ENCODE assay signal across 15 mouse cellular contexts in the genomic region with DNA sequence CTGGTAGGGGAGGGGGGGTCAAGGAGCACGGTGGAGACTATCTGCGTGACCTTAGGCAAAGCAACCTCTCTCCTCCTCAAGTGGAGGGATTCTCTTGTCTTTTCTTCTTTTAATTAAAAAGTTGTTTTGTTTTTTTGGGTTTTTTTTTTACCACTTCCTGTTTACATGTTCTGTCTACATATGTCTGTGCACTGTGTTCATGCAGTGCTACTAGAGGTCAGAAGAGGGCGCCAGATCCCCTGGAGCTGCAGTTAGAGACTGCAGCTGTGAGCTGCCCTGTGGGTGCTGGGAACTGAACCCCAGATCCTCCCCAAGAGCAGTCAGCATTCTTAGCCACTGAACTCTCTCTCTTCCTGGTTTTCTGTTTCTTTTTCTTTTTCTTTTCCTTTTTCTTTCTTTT. TPM values are rescaled to one million over a fixed set of nuclear protein-coding genes. Genes with fewer than 3 reads are reported as not detected.
DNase-seq lines count a peak whose midpoint lies in the region; ATAC-seq and TF ChIP-seq lines count a peak whose summit lies in the region.
"Had no signal": no experiment of that assay in that cellular context is flagged by ENCODE, and none has a peak within 500 bp of the region (broad histone marks: within the 10 kb centered on the region; RNA-seq: fewer than 3 reads in every experiment).

No protein-coding gene starts in this region.

- H3K9me3 ChIP-seq in forebrain, embryonic 16.5 days (ENCODE audit: control insufficient read depth, low read length): peaks cover 5% of the 10 kb centered on the region
- H3K9me3 ChIP-seq: heart, embryonic 13.5 days; hindbrain, embryonic 12.5 days; kidney, embryonic 15.5 days had no signal

- no peak for TF ChIP-seq POLR2A in spleen, adult 2 months (IDR thresholded peaks at IDR 0.05; ENCODE audit: low read depth, low read length)
- no peak for TF ChIP-seq POLR2A in brain, embryonic 14.5 days (IDR thresholded peaks at IDR 0.05; ENCODE audit: borderline replicate concordance, extremely low read depth, insufficient read depth, insufficient read length, poor library complexity, severe bottlenecking)

- no peaks in the 10 kb centered on the region for H3K27me3 ChIP-seq in spleen, adult 2 months (ENCODE audit: control insufficient read depth, insufficient read depth, low read length)
- no peaks in the 10 kb centered on the region for H3K27me3 ChIP-seq in forebrain, embryonic 16.5 days (replicated peaks; ENCODE audit: control insufficient read depth, insufficient read depth, low read length)
- H3K27me3 ChIP-seq: kidney, embryonic 15.5 days had no signal

- H3K27ac ChIP-seq in gastrocnemius, adult 2 months: no peak overlapping the region
- no peak overlapping the region for H3K27ac ChIP-seq in spleen, adult 2 months (ENCODE audit: insufficient read depth, low read length)
- H3K27ac ChIP-seq in forebrain, embryonic 16.5 days (ENCODE audit: low read length): no peak overlapping the region
- H3K27ac ChIP-seq: heart, embryonic 13.5 days; hindbrain, embryonic 12.5 days; kidney, embryonic 15.5 days; limb, embryonic 13.5 days had no signal

- WGBS in spleen, adult 2 months: 80% methylated on average over 3 of the region's 3 CpGs
- 79% methylated on average over 3 of the region's 3 CpGs for WGBS in forebrain, embryonic 16.5 days

- H3K4me2 ChIP-seq in forebrain, embryonic 16.5 days (ENCODE audit: low read length): no peak overlapping the region
- H3K4me2 ChIP-seq: heart, embryonic 13.5 days; hindbrain, embryonic 12.5 days; kidney, embryonic 15.5 days; limb, embryonic 13.5 days had no signal

- no peak for ATAC-seq in forebrain, embryonic 16.5 days

- no peak overlapping the region for H3K4me3 ChIP-seq in gastrocnemius, adult 2 months
- H3K4me3 ChIP-seq in spleen, adult 2 months (ENCODE audit: extremely low read depth, insufficient read depth, insufficient read length): no peak overlapping the region
- no peak overlapping the region for H3K4me3 ChIP-seq in forebrain, embryonic 16.5 days (replicated peaks; ENCODE audit: low read length)
- H3K4me3 ChIP-seq: heart, embryonic 13.5 days; hindbrain, embryonic 12.5 days; kidney, embryonic 15.5 days; limb, embryonic 13.5 days had no signal

- no peak overlapping the region for H3K9ac ChIP-seq in forebrain, embryonic 16.5 days (replicated peaks; ENCODE audit: low read depth, low read length)
- H3K9ac ChIP-seq: heart, embryonic 13.5 days; hindbrain, embryonic 12.5 days; kidney, embryonic 15.5 days; limb, embryonic 13.5 days had no signal

- TF ChIP-seq CTCF in gastrocnemius, adult 2 months (IDR thresholded peaks at IDR 0.05): peak; percentile 29; the same call in 1 of the 2 replicates
- TF ChIP-seq CTCF in spleen, adult 2 months (IDR thresholded peaks at IDR 0.05; ENCODE audit: extremely low read depth, insufficient read depth, insufficient read length, insufficient replicate concordance): peak; percentile 11; the same call in 1 of the 2 replicates
- TF ChIP-seq CTCF in brain, embryonic 14.5 days (IDR thresholded peaks at IDR 0.05; ENCODE audit: borderline replicate concordance, extremely low read depth, insufficient read depth, insufficient read length): peak; percentile 12; the same call in 1 of the 2 replicates

- no peaks in the 10 kb centered on the region for H3K4me1 ChIP-seq in spleen, adult 2 months (ENCODE audit: control insufficient read depth, insufficient read depth, insufficient read length)
- H3K4me1 ChIP-seq in forebrain, embryonic 16.5 days (replicated peaks; ENCODE audit: control insufficient read depth, insufficient read depth, low read length): no peaks in the 10 kb centered on the region
- H3K4me1 ChIP-seq: heart, embryonic 13.5 days; hindbrain, embryonic 12.5 days; kidney, embryonic 15.5 days; limb, embryonic 13.5 days had no signal

- no peaks in the 10 kb centered on the region for H3K36me3 ChIP-seq in spleen, adult 2 months (ENCODE audit: control insufficient read depth, insufficient read depth, low read length)
- no peaks in the 10 kb centered on the region; the same call in 1 of the 2 replicates for H3K36me3 ChIP-seq in forebrain, embryonic 16.5 days (ENCODE audit: control insufficient read depth, insufficient read depth)
- H3K36me3 ChIP-seq: heart, embryonic 13.5 days; hindbrain, embryonic 12.5 days; kidney, embryonic 15.5 days; limb, embryonic 13.5 days had no signal

- DNase-seq in gastrocnemius, adult 2 months: no peak
- DNase-seq in gastrocnemius, postnatal 36 days: no peak
- DNase-seq in spleen, adult 2 months (ENCODE audit: low read depth in 1 of 2, low spot score in 2 of 2): no peak
- DNase-seq in spleen, postnatal 14 days (ENCODE audit: low spot score in 2 of 2): no peak
- DNase-seq in brain, embryonic 14.5 days (ENCODE audit: low read depth): no peak
- no peak for DNase-seq in frontal cortex, postnatal 10 days (ENCODE audit: low spot score in 2 of 2)
- DNase-seq in c-Kit-positive CD71-positive TER-119-positive erythroid progenitor cells, embryonic 14.5 days (ENCODE audit: low spot score): no peak
- DNase-seq: layer of hippocampus, postnatal 36 days; thymus, adult 18-20 months had no signal

- intact Hi-C loops in gastrocnemius, adult 2 months (cut with DNase I): no loop called here
- intact Hi-C loops in gastrocnemius, postnatal 36 days (cut with DNase I): no loop called here

RNA-seq across cellular contexts. Expression of a gene that starts 28.4 kb away (rescaled TPM):
- under 1 TPM in 1 of 2 experiments, not detected in 1; 0.03 TPM for total RNA-seq in gastrocnemius, adult 2 months (2021)
- under 1 TPM in 1 of 2 experiments, not detected in 1; 0.03 TPM for total RNA-seq in gastrocnemius, postnatal 36 days (2021)
- polyA plus RNA-seq in spleen, adult 2 months (2012; rRNA removed): 0.23 and 0.41 TPM in 2 replicates
- polyA plus RNA-seq in brain, embryonic 14.5 days (2012; rRNA removed): 21.0 and 30.4 TPM in 2 replicates
- 2.3 and 2.5 TPM in 2 replicates for polyA plus RNA-seq in forebrain, embryonic 16.5 days (2015; fragmentation: Nextera tagmentation; extraction: Ambion mirVana)
- total RNA-seq: monocyte, adult 5-6 weeks had no signal

RNA-seq across cellular contexts. Expression of a gene that starts 28.7 kb away (rescaled TPM):
- total RNA-seq in gastrocnemius, adult 2 months (2021): 10 to 100 TPM in 1 of 2 experiments, 1 to 10 TPM in 1; 8.9 to 15.8 TPM
- total RNA-seq in gastrocnemius, postnatal 36 days (2021): 10 to 100 TPM; 10.9 to 12.7 TPM
- 280 and 330 TPM in 2 replicates for polyA plus RNA-seq in spleen, adult 2 months (2012; rRNA removed)
- 13.9 and 19.1 TPM in 2 replicates for polyA plus RNA-seq in brain, embryonic 14.5 days (2012; rRNA removed)
- 14.9 and 16.8 TPM in 2 replicates for polyA plus RNA-seq in forebrain, embryonic 16.5 days (2015; fragmentation: Nextera tagmentation; extraction: Ambion mirVana)

RNA-seq across cellular contexts. Expression of a gene that starts 54.5 kb away (rescaled TPM):
- total RNA-seq in gastrocnemius, adult 2 months (2021): 1 to 10 TPM; 3.3 to 7.1 TPM
- total RNA-seq in gastrocnemius, postnatal 36 days (2021): 1 to 10 TPM; 4.5 to 5.3 TPM
- polyA plus RNA-seq in spleen, adult 2 months (2012; rRNA removed): 13.9 and 16.0 TPM in 2 replicates
- polyA plus RNA-seq in brain, embryonic 14.5 days (2012; rRNA removed): 7.8 and 12.6 TPM in 2 replicates
- polyA plus RNA-seq in forebrain, embryonic 16.5 days (2015; fragmentation: Nextera tagmentation; extraction: Ambion mirVana): 11.6 and 14.8 TPM in 2 replicates

Comparison
In these comparisons a context has a peak if more than half of its experiments do, and no peak if none do; other contexts are left out.
1. RNA of a gene that starts 28.7 kb away (polyA plus RNA-seq): 280 to 330 TPM in spleen, adult 2 months; 13.9 to 19.1 TPM in brain, embryonic 14.5 days and 14.9 to 16.8 TPM in forebrain, embryonic 16.5 days; every median in the first group is over 10 times any median in the second.
2. Peak in every context shown above with its lines, with median percentiles within 50 percentile points of each other: CTCF ChIP-seq.